Mouse (Mus musculus) embryonic fibroblast, embryonic 13.5 days (primary cell): ENCODE results near the gene Mefv. TPM values are rescaled to one million over a fixed set of nuclear protein-coding genes. Genes with fewer than 3 reads are reported as not detected.

ENCODE experiments used
- H3K27ac ChIP-seq: 2 replicates; pipeline ENCODE4 v1.5.1; 2012; ENCODE audit warnings: low read length, control low read depth, inconsistent platforms; ENCODE audit not compliant: insufficient read depth
- H3K4me1 ChIP-seq: 2 replicates; pipeline ENCODE4 v1.6.1; 2011; ENCODE audit warnings: low read length; ENCODE audit not compliant: control insufficient read depth, insufficient read depth
- H3K4me3 ChIP-seq: 2 replicates; pipeline ENCODE4 v1.5.1; 2011; ENCODE audit warnings: mild to moderate bottlenecking, control low read depth, low read length; ENCODE audit not compliant: insufficient read depth
- CTCF ChIP-seq: IDR thresholded peaks from 2 replicates; pipeline ENCODE4 v1.5.1; 2011; ENCODE audit warnings: mild to moderate bottlenecking, control low read depth, low read length, moderate library complexity, borderline replicate concordance; ENCODE audit not compliant: insufficient read depth
- POLR2A ChIP-seq: IDR thresholded peaks from 2 replicates; pipeline ENCODE4 v1.6.1; 2011; ENCODE audit warnings: low read depth, mild to moderate bottlenecking, control low read depth, low read length, moderate library complexity
- polyA plus RNA-seq: library from polyadenylated mRNA; stranded (reverse); fragments of >200 nt; gene quantifications from 2 replicates; pipeline ENCODE4 v1.2.4, GENCODE M21; 2011; ENCODE audit warnings: low read depth; ENCODE audit not compliant: missing spikeins, insufficient read length

The Mefv gene
- not detected in 2 replicates for polyA plus RNA-seq

DNA sequence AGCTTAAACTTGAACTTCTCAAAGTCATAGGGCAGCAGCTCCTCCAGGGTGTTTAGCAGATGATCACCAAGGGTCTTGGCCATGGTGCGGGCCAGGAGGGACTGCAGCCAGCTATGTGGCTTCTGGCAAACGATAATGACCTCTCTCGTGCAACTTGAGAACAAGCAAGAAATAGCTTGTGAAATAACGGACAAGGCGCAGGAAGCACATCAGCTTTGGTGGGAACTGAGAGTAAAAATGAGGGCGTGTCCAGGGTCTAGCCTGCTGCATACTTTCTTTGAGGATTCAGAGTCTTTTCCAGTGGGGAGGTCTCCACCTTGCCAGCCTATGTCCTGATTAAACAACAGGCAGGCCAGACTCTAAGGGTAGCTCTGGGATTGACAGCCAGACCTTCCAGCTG is at the start of gene Mefv:
Gene Mefv (minus strand): TSS at position 118 of the 400 bp plus-strand sequence.
- TF ChIP-seq POLR2A (no peak), CTCF (no peak)
- Histone ChIP-seq H3K4me1 (no peaks in the 10 kb centered on the region; the same call in 1 of the 2 replicates), H3K4me3 (no peak within 1 kb of the TSS), H3K27ac (no peak within 1 kb of the TSS)

DNA sequence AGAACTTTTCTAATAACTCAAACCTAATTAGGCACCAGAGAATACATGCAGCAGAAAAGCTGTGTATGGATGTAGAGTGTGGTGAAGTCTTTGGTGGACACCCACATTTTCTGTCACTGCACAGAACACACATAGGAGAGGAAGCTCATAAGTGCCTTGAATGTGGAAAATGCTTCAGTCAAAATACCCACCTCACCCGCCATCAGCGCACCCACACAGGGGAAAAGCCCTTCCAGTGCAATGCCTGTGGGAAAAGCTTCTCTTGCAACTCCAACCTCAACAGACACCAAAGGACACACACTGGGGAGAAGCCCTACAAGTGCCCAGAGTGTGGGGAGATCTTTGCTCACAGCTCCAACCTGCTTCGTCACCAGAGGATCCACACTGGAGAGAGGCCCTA is 31.1 kb upstream of the Mefv start:
- Histone ChIP-seq H3K4me3 (no peak overlapping the region), H3K27ac (no peak overlapping the region), H3K4me1 (no peaks in the 10 kb centered on the region)
- no peak for TF ChIP-seq POLR2A
- TF ChIP-seq CTCF, result no peak

DNA sequence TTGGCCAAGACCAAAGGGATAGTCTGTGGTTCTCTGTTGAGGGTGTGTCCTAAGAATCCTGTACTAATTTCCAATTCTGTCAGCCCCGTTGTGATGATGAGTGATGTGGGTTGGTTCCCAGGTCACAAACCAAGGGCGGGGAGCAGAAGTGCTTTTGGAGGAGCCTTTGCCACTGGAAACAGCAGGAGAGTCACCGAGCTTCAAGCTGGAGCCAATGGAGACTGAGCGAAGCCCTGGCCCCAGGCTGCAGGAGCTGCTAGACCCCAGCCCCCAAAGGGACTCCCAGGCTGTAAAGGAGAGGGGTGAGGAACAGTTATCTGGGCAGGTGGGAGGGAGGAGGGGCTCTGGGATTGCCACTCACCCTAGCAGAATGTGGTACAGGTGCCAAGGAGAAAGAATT is 27.8 kb upstream of the Mefv start:
- TF ChIP-seq POLR2A, result no peak
- TF ChIP-seq CTCF, result no peak
- H3K4me1 ChIP-seq, result no peaks in the 10 kb centered on the region
- H3K4me3 ChIP-seq, result peak overlapping the region; percentile 99
- H3K27ac ChIP-seq, result no peak overlapping the region

DNA sequence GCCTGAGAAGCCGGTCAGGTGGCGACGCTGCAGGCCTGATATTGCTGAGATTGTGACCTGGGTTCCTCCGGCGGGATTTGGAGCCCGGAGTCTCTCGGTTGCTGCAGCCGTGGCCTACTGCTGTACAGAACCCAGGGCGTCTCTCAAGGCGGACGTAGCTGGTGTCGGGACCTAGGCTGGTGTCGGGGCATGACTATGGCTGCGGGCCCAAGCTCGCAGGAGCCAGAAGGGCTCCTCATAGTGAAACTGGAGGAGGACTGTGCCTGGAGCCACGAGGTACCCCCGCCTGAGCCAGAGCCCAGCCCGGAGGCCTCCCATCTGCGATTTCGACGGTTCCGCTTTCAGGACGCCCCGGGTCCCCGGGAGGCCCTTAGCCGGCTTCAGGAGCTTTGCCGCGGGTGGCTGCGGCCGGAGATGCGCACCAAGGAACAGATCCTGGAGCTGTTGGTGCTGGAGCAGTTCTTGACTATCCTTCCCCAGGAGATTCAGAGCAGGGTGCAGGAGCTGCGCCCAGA is 26.3 kb upstream of the Mefv start:
- Histone ChIP-seq H3K4me3 (peak overlapping the region; percentile 99), H3K27ac (peak overlapping the region; percentile 50), H3K4me1 (no peaks in the 10 kb centered on the region)
- no peak for TF ChIP-seq POLR2A

DNA sequence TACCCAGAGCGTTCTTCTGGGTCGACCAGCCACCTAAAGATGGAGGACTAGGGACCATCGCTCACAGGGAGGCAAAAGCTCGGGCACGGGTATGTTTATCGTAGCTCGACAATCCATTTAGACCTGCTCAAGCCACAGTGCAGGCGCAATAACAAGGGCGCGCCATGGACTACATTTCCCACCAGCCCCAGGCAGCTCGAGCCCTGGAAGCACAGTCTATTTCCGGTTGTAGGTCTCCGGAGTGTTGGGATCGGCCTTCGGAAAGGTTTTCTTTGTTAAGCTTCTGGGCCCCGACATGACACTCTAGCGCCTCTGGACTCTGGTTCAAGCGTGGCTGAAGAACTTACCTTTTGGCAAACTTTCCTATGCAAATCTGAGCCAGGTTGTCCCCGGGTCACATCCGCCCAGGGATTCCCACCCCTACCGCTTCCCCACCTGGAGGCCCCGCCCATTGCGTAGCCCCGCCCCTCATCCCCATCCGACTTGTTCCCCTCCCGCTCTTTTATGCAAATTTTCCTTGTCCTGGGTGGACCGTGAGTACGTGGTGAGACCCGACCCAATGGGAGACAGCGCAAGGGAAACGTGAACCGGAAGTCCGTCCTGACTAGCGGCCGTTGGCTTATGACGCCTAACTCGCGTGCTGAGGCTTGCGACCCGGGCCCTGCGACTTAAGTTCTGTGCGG is 25.7 kb upstream of the Mefv start, which contains the start of gene Zfp263:
Gene Zfp263 (plus strand): TSS at position 591 of the 683 bp plus-strand sequence.
- Histone ChIP-seq H3K4me3 (peak within 1 kb of the TSS; percentile 99), H3K27ac (peak within 1 kb of the TSS; percentile 50), H3K4me1 (no peaks in the 10 kb centered on the region)
- TF ChIP-seq POLR2A, result peak; percentile 88
- TF ChIP-seq CTCF, result no peak

DNA sequence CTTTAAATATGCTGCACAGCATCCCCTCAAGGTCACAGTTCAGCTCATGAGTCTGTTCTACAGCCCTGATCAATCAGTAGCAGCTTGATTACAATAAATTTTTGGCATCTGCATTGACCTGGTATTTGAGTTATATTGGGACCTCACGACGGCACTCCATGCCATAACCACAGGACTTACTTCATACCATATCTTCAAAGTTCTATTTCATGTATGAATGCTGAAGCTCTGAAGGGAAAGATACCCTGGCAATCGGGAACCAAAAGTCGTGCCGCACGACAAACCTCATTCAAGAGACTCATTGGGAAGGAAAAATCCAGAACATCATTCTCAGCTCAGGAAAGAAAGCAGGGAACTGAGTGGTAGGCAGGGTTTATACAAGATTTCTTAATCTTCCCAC is 24.6 kb upstream of the Mefv start:
- TF ChIP-seq POLR2A (no peak), CTCF (no peak)
- no peak overlapping the region for H3K4me3 ChIP-seq
- no peak overlapping the region for H3K27ac ChIP-seq
- H3K4me1 ChIP-seq, result no peaks in the 10 kb centered on the region

DNA sequence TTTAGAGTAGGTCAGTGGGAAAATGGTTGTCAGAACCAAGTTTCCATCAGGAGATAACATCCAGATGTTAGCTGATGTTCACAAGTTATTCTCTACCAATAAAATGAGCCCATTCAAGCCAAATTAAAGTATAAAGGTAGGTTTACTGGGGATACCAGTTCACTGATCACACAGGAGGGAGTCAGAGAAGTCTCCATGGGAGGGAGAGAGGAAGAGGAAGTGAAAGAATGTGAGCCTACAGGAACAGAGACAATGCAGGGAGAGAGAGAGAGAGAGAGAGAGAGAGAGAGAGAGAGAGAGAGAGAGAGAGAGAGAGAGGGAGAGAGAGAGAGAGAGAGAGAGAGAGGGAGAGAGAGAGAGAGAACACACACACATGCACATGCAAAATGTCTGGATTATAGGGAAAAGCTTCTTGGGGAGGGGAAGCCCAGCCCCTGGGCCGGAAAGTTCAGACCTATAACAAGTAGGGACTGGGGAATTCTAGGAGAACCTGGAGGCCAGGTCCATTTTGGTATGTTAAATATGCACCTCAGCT is 15.4 kb upstream of the Mefv start:
- Histone ChIP-seq H3K4me1 (peaks cover 3% of the 10 kb centered on the region; the same call in 1 of the 2 replicates), H3K4me3 (no peak overlapping the region), H3K27ac (no peak overlapping the region)
- TF ChIP-seq POLR2A (no peak), CTCF (no peak)

DNA sequence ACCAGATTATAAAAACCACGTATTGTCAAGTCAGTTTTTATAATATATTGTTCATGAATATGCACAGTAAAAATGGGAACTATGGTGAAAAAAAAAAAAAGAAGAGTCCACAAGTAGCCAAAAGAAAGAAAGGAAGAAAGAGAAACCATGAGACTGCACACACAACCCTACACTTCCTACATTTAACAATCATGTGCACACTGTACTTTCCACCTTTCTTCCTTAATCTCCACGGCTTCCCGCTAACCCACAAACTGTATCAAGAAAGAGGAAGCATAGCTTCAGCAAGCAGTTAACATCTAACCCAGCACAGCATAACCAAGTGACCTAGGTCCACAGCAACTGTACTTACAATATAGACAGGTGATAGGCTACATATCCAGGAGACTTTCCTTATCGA is 14.7 kb upstream of the Mefv start:
- TF ChIP-seq CTCF (no peak), POLR2A (no peak)
- Histone ChIP-seq H3K4me1 (peaks cover 3% of the 10 kb centered on the region; the same call in 1 of the 2 replicates), H3K27ac (no peak overlapping the region), H3K4me3 (no peak overlapping the region)

DNA sequence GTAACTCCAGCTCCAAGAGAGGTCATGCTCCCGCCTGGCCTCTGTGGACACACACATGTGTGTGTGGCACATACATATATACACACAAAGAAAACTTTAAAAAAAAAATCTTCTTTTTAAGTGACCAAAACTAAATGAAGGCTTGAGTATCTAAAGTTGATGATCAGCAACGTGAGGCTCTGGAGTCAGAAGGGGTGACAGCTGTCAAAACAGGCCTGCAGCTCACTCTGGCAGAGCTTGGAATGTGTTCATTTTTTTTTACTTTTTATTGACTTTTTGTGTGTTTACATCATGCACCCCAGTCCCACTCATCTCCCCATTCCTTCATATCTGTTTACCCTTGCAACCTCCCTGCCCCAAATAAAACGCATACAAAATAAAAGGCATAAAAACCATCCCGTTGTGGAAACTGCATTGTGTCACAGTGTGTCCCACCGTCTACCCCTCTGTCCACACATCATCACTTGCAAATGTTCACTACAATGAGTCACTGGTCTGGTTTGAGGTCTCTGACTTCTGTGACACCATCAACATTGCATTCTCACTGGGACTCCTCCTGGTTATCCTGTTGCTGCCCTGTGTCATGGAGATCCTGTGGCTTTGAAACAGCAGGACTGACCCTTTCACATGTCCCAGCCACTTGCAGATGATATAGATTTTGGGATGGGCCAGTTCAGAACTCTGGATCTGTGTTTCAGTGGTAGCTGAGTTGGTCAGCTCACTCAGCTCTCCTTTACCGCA is 10.3 kb upstream of the Mefv start:
- TF ChIP-seq CTCF, result no peak
- TF ChIP-seq POLR2A, result no peak
- Histone ChIP-seq H3K4me1 (peaks cover 5% of the 10 kb centered on the region), H3K4me3 (no peak overlapping the region), H3K27ac (no peak overlapping the region)

DNA sequence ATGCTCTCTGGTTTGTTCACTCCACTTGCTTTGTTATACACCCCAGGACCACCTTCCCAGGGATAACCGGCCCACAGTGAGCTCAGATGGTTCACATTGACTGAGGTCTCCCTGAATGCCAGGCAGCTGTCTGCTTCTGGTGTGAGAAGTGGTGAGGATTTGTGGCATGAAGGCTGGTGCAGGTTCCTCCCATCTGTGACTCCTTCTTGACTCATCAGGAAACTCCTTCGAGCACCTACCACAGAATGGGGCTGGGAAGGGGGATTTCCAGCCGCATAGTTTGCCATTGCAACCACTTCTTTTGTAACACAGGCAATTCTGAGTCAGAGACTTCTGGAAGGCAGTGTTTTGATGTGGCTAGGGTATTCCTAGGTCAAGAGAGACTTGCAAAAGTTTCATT is 5.3 kb upstream of the Mefv start:
- no peak overlapping the region for H3K4me3 ChIP-seq
- TF ChIP-seq POLR2A, result 0 out of 2 replicates have a peak, but pooled peaks have one; percentile 33
- no peak for TF ChIP-seq CTCF
- H3K27ac ChIP-seq, result peak overlapping the region; percentile 36
- H3K4me1 ChIP-seq, result peaks cover 2% of the 10 kb centered on the region
